Mouse (Mus musculus) kidney, postnatal 0 days (tissue): ENCODE data around the gene Pde3a. TPM values are rescaled to one million over a fixed set of nuclear protein-coding genes. Genes with fewer than 3 reads are reported as not detected.

ENCODE experiments used
- ATAC-seq: fragments of 200-750 bp; cut with Nextera tagmentation; replicated peaks from 2 replicates; pipeline ENCODE4 v1.8.0; 2017; ENCODE audit warnings: low read depth, moderate number of reproducible peaks, moderate TSS enrichment, moderate library complexity; ENCODE audit not compliant: low FRiP score
- DNase-seq: peaks from one replicate; pipeline ENCODE4 v3.0.0-alpha.2; 2016; ENCODE audit warnings: low spot score
- H3K27ac ChIP-seq: fragments of 300-500 bp; sonication (generic); 2 replicates; pipeline ENCODE4 v1.5.1; 2014; ENCODE audit warnings: mild to moderate bottlenecking
- H3K27me3 ChIP-seq: fragments of 300-500 bp; sonication (generic); 2 replicates; pipeline ENCODE4 v1.6.1; 2014; ENCODE audit warnings: low read length, mixed read lengths; ENCODE audit not compliant: insufficient read depth
- H3K36me3 ChIP-seq: fragments of 300-500 bp; sonication (generic); 2 replicates; pipeline ENCODE4 v1.6.1; 2014; ENCODE audit warnings: low read length, mixed read lengths; ENCODE audit not compliant: insufficient read depth
- H3K4me1 ChIP-seq: fragments of 300-500 bp; sonication (generic); replicated peaks from 2 replicates; pipeline ENCODE4 v1.6.1; 2014; ENCODE audit warnings: antibody characterized with exemption, low read length, mixed read lengths; ENCODE audit not compliant: insufficient read depth
- H3K4me2 ChIP-seq: fragments of 300-500 bp; sonication (generic); 2 replicates; pipeline ENCODE4 v1.6.1; 2014; ENCODE audit warnings: mild to moderate bottlenecking, low read length, moderate library complexity, mixed read lengths
- H3K4me3 ChIP-seq: fragments of 300-500 bp; sonication (generic); replicated peaks from 2 replicates; pipeline ENCODE4 v1.5.1; 2014; ENCODE audit warnings: low read depth, low read length
- H3K9ac ChIP-seq: fragments of 300-500 bp; sonication (generic); 2 replicates; pipeline ENCODE4 v1.6.1; 2014; ENCODE audit warnings: low read depth, low read length
- H3K9me3 ChIP-seq: fragments of 300-500 bp; sonication (generic); replicated peaks from 2 replicates; pipeline ENCODE4 v1.6.1; 2016; ENCODE audit warnings: low read length, inconsistent platforms, mixed read lengths
- CTCF ChIP-seq: IDR thresholded peaks from 2 replicates; pipeline ENCODE4 v1.5.1; 2016; ENCODE audit warnings: antibody characterized with exemption, low read depth, mild to moderate bottlenecking, moderate library complexity
- WGBS: fragments of 180-500 bp; shearing (Covaris S2); extraction: QIAGEN DNeasy Blood & Tissue Kit; methylation state at CpG from one replicate; pipeline ENCODE4 v1.1.7; 2014; 5-methylcytosine and 5-hydroxymethylcytosine counted together
- polyA plus RNA-seq: library from polyadenylated mRNA; unstranded; fragments of >200 nt; fragmentation: Nextera tagmentation; extraction: Ambion mirVana; gene quantifications from 2 replicates; pipeline ENCODE4 v1.2.1, GENCODE M21; 2015

The Pde3a gene
- polyA plus RNA-seq, 1 experiment from 2014 or later, result 9.9 TPM

- 26% methylated on average over 3 of the region's 3 CpGs for whole genome bisulfite sequencing
Observed at GRCm38 (mm10) chr6:141537298-141537697, 288.2 kb downstream of the Pde3a start.

GRCm38 (mm10) chr6:141541136-141541535 is 292.1 kb downstream of the Pde3a start:
- H3K27ac ChIP-seq, result no peak overlapping the region
- DNase-seq, result no peak
- no peaks in the 10 kb centered on the region for H3K27me3 ChIP-seq
- 0 out of 2 replicates have a peak, but pooled peaks cover 2% of the 10 kb centered on the region for H3K4me1 ChIP-seq
- ATAC-seq, result no peak
- no peak overlapping the region for H3K9ac ChIP-seq
- no peaks in the 10 kb centered on the region for H3K36me3 ChIP-seq
- H3K4me3 ChIP-seq, result no peak overlapping the region
- H3K9me3 ChIP-seq, result no peaks in the 10 kb centered on the region
- 61% methylated on average over 1 of the region's 1 CpGs for WGBS
- no peak for TF ChIP-seq CTCF
- no peak overlapping the region for H3K4me2 ChIP-seq

More at GRCm38 (mm10) chr6:141537298-141537697, 288.2 kb downstream of the Pde3a start:
- no peaks in the 10 kb centered on the region for H3K36me3 ChIP-seq
- H3K4me2 ChIP-seq, result no peak overlapping the region
- H3K4me1 ChIP-seq, result 0 out of 2 replicates have a peak, but pooled peaks cover 2% of the 10 kb centered on the region
- DNase-seq, result peak; percentile 58
- H3K9ac ChIP-seq, result no peak overlapping the region
- no peak for ATAC-seq
- TF ChIP-seq CTCF, result no peak
- H3K4me3 ChIP-seq, result no peak overlapping the region
- H3K9me3 ChIP-seq, result no peaks in the 10 kb centered on the region
- H3K27ac ChIP-seq, result no peak overlapping the region
- no peaks in the 10 kb centered on the region for H3K27me3 ChIP-seq

- H3K4me3 ChIP-seq, result no peak overlapping the region
- no peak overlapping the region for H3K9ac ChIP-seq
- DNase-seq (no peak), ATAC-seq (no peak)
- 61% methylated on average over 7 of the region's 7 CpGs for WGBS
- 0 out of 2 replicates have a peak, but pooled peaks cover 2% of the 10 kb centered on the region for H3K4me1 ChIP-seq
- no peaks in the 10 kb centered on the region for H3K36me3 ChIP-seq
- H3K27ac ChIP-seq, result no peak overlapping the region
- no peaks in the 10 kb centered on the region for H3K27me3 ChIP-seq
- H3K4me2 ChIP-seq, result no peak overlapping the region
- H3K9me3 ChIP-seq, result no peaks in the 10 kb centered on the region
- no peak for TF ChIP-seq CTCF
Observed at GRCm38 (mm10) chr6:141543344-141543743, 294.3 kb downstream of the Pde3a start.
